Mouse (Mus musculus) thymus, postnatal 14 days (tissue): ENCODE measurements around the gene Syncrip.
"Not testable (repeated sequence)": the region's sequence is repeated elsewhere in the genome, so short reads cannot be mapped to it uniquely, and the experiment has no call there.

Experiments
- DNase-seq: peaks from one replicate; pipeline ENCODE4 v3.0.0; 2021

Gene Syncrip

GRCm38 (mm10) chr9:88481791-88482160, 598 bp downstream of the Syncrip start:
- peak; percentile 67 for DNase-seq

GRCm38 (mm10) chr9:88481061-88481790, 1.1 kb downstream of the Syncrip start:
- peak; percentile 78 for DNase-seq

- DNase-seq = no peak
Measured at GRCm38 (mm10) chr9:88480120-88480519, 2.3 kb downstream of the Syncrip start.

- peak; percentile 38 for DNase-seq
Measured at GRCm38 (mm10) chr9:88476138-88476537, 6.2 kb downstream of the Syncrip start.

GRCm38 (mm10) chr9:88461017-88461416, 21.4 kb downstream of the Syncrip start:
- DNase-seq = not testable (repeated sequence)

GRCm38 (mm10) chr9:88439991-88440390, 42.4 kb downstream of the Syncrip start:
- no peak for DNase-seq

- no peak for DNase-seq
Measured at GRCm38 (mm10) chr9:88439238-88439600, 43.2 kb downstream of the Syncrip start.

GRCm38 (mm10) chr9:88438555-88439237, 43.7 kb downstream of the Syncrip start, which contains the start of gene Snx14:
Gene Snx14, minus strand, starts transcription at chr9:88438958.
- DNase-seq = peak; percentile 95

- no peak for DNase-seq
Measured at GRCm38 (mm10) chr9:88438237-88438554, 44.2 kb downstream of the Syncrip start.

GRCm38 (mm10) chr9:88437342-88438236, 44.8 kb downstream of the Syncrip start:
- DNase-seq = no peak

GRCm38 (mm10) chr9:88424356-88424755, 58.0 kb downstream of the Syncrip start:
- DNase-seq = no peak

GRCm38 (mm10) chr9:88422428-88422827, 59.9 kb downstream of the Syncrip start:
- DNase-seq = no peak

GRCm38 (mm10) chr9:88416752-88417151, 65.6 kb downstream of the Syncrip start:
- DNase-seq = no peak

GRCm38 (mm10) chr9:88409978-88410377, 72.4 kb downstream of the Syncrip start:
- no peak for DNase-seq

GRCm38 (mm10) chr9:88404515-88404914, 77.9 kb downstream of the Syncrip start:
- DNase-seq = no peak

- peak; percentile 35 for DNase-seq
Measured at GRCm38 (mm10) chr9:88404088-88404487, 78.3 kb downstream of the Syncrip start.

- DNase-seq = no peak
Measured at GRCm38 (mm10) chr9:88398461-88398860, 83.9 kb downstream of the Syncrip start.
